In the genomic region with DNA sequence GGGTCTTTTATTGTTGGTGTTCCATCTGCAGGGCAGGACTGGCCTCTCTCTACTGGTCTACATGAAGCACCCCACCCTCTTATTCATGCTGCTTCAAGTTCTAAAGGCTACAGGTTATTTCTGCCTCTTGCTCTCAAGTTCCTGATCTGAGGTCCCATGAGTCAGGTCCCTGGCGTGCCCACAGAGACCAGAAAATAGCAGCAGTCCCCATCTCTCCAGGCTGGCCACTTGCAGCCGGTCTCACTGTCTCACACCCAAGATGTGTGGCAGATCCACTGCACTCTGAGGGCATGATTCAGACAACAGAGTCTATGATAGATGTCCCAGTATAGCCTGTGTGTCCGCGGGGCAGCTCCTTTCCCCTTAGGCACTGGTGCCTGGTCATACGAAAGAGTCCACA, we compare ENCODE assay signal across 19 mouse cellular contexts. TPM values are rescaled to one million over a fixed set of nuclear protein-coding genes. Genes with fewer than 3 reads are reported as not detected.
"Had no signal": no experiment of that assay in that cellular context is flagged by ENCODE, and none has a peak within 500 bp of the region (broad histone marks: within the 10 kb centered on the region; RNA-seq: fewer than 3 reads in every experiment).

No protein-coding gene starts in this region.

- H3K4me2 ChIP-seq: lung, embryonic 14.5 days; midbrain, embryonic 12.5 days; neural tube, embryonic 13.5 days; neural tube, embryonic 15.5 days; stomach, embryonic 15.5 days had no signal

- H3K9me3 ChIP-seq: midbrain, embryonic 10.5 days; midbrain, embryonic 12.5 days; neural tube, embryonic 13.5 days; neural tube, embryonic 15.5 days; stomach, embryonic 15.5 days had no signal

- H3K27me3 ChIP-seq: midbrain, embryonic 12.5 days; neural tube, embryonic 13.5 days; neural tube, embryonic 15.5 days; stomach, embryonic 15.5 days had no signal

- H3K4me3 ChIP-seq: midbrain, embryonic 10.5 days; midbrain, embryonic 12.5 days; myocyte; neural tube, embryonic 13.5 days; neural tube, embryonic 15.5 days; stomach, embryonic 15.5 days had no signal

- DNase-seq: lung, adult 18-20 months; lung, embryonic 14.5 days; lung, postnatal 10 days; lung, postnatal 4 days; midbrain, embryonic 14.5 days; right cerebral cortex, adult 18-20 months; right cerebral cortex, postnatal 25 days; right cerebral cortex, postnatal 4 days; thymus, adult 2 months; thymus, postnatal 25 days; thymus, postnatal 4 days had no signal

- H3K9ac ChIP-seq: lung, embryonic 14.5 days; midbrain, embryonic 12.5 days; neural tube, embryonic 13.5 days; neural tube, embryonic 15.5 days; stomach, embryonic 15.5 days had no signal

- ATAC-seq: midbrain, embryonic 16.5 days had no signal

- H3K27ac ChIP-seq: midbrain, embryonic 10.5 days; midbrain, embryonic 12.5 days; neural tube, embryonic 13.5 days; neural tube, embryonic 15.5 days; stomach, embryonic 15.5 days; stomach, postnatal 0 days had no signal

- H3K4me1 ChIP-seq: midbrain, embryonic 10.5 days; midbrain, embryonic 12.5 days; neural tube, embryonic 13.5 days; neural tube, embryonic 15.5 days; stomach, embryonic 15.5 days had no signal

- H3K36me3 ChIP-seq: midbrain, embryonic 10.5 days; midbrain, embryonic 12.5 days; neural tube, embryonic 13.5 days; neural tube, embryonic 15.5 days; stomach, embryonic 15.5 days had no signal

RNA-seq across cellular contexts. Expression of a gene that starts 17.1 kb away (rescaled TPM):
- polyA plus RNA-seq: midbrain, embryonic 12.5 days had no signal
